Mouse (Mus musculus) forebrain, embryonic 11.5 days (tissue): ENCODE data around the gene Ttc25. TPM values are rescaled to one million over a fixed set of nuclear protein-coding genes. Genes with fewer than 3 reads are reported as not detected.

Experiments used
- ATAC-seq: fragments of 200-750 bp; cut with Nextera tagmentation; replicated peaks from 2 replicates; pipeline ENCODE4 v1.8.0; 2017; ENCODE audit warnings: moderate TSS enrichment; ENCODE audit not compliant: low FRiP score
- DNase-seq: peaks from one replicate; pipeline ENCODE4 v3.0.0-alpha.2; 2017; ENCODE audit warnings: low spot score
- H3K27ac ChIP-seq: fragments of 300-500 bp; sonication (generic); 2 replicates; pipeline ENCODE4 v1.5.1; 2014; ENCODE audit warnings: low read depth, low read length
- H3K27me3 ChIP-seq: fragments of 300-500 bp; sonication (generic); 2 replicates; pipeline ENCODE4 v1.6.1; 2014; ENCODE audit warnings: mild to moderate bottlenecking, low read length, mixed read lengths; ENCODE audit not compliant: control insufficient read depth, insufficient read depth
- H3K36me3 ChIP-seq: fragments of 300-500 bp; sonication (generic); 2 replicates; pipeline ENCODE4 v1.6.1; 2014; ENCODE audit warnings: mild to moderate bottlenecking, low read length, moderate library complexity, mixed read lengths; ENCODE audit not compliant: control insufficient read depth, insufficient read depth
- H3K4me1 ChIP-seq: fragments of 300-500 bp; sonication (generic); replicated peaks from 2 replicates; pipeline ENCODE4 v1.6.1; 2014; ENCODE audit warnings: low read length, mixed read lengths; ENCODE audit not compliant: control insufficient read depth, insufficient read depth
- H3K4me2 ChIP-seq: fragments of 300-500 bp; sonication (generic); 2 replicates; pipeline ENCODE4 v1.6.1; 2014; ENCODE audit warnings: low read depth, mild to moderate bottlenecking, low read length, moderate library complexity, mixed read lengths; ENCODE audit not compliant: severe bottlenecking
- H3K4me3 ChIP-seq: fragments of 300-500 bp; sonication (generic); 2 replicates; pipeline ENCODE4 v1.5.1; 2014; ENCODE audit warnings: low read depth, low read length
- H3K9ac ChIP-seq: fragments of 300-500 bp; sonication (generic); 2 replicates; pipeline ENCODE4 v1.6.1; 2014; ENCODE audit warnings: low read length
- H3K9me3 ChIP-seq: fragments of 300-500 bp; sonication (generic); 2 replicates; pipeline ENCODE4 v1.6.1; 2016; ENCODE audit warnings: low read length, mixed read lengths; ENCODE audit not compliant: control insufficient read depth
- WGBS: fragments of 180-500 bp; shearing (Covaris S2); extraction: QIAGEN DNeasy Blood & Tissue Kit; methylation state at CpG from one replicate; pipeline ENCODE4 v1.1.7; 2014; 5-methylcytosine and 5-hydroxymethylcytosine counted together
- polyA plus RNA-seq: library from polyadenylated mRNA; unstranded; fragments of >200 nt; fragmentation: Nextera tagmentation; extraction: Ambion mirVana; gene quantifications from 2 replicates; pipeline ENCODE4 v1.2.1, GENCODE M21; 2014

The Ttc25 gene
- polyA plus RNA-seq, 1 experiment from 2014 or later: 1.9 TPM

DNA sequence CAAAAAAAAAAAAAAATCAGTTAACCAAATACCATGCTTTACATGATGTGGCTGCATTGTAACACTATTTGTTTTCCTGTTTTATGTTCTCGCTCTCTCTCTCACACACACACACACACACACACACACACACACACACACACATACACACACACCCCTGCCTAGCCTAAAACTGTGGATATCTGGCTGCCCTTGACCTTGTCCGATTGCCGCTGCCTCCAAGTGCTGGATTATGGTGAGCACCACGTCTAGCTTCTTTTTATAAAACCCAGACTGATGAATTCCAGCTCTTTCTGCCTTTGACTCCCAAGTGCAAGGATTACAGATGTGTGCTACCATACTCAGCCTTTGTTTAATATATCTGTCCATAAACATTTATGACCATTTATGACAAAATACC lies 72.1 kb downstream of the Ttc25 start:
- no peak overlapping the region for H3K9ac ChIP-seq
- DNase-seq (no peak), ATAC-seq (no peak)
- H3K4me1 ChIP-seq: peaks cover 10% of the 10 kb centered on the region; the same call in 1 of the 2 replicates
- peak overlapping the region; percentile 1; the same call in 1 of the 2 replicates for H3K4me2 ChIP-seq
- no peak overlapping the region for H3K4me3 ChIP-seq
- no peaks in the 10 kb centered on the region for H3K27me3 ChIP-seq
- WGBS: 92% methylated on average over 4 of the region's 4 CpGs
- no peak overlapping the region for H3K27ac ChIP-seq
- H3K36me3 ChIP-seq: no peaks in the 10 kb centered on the region
- H3K9me3 ChIP-seq: no peaks in the 10 kb centered on the region

DNA sequence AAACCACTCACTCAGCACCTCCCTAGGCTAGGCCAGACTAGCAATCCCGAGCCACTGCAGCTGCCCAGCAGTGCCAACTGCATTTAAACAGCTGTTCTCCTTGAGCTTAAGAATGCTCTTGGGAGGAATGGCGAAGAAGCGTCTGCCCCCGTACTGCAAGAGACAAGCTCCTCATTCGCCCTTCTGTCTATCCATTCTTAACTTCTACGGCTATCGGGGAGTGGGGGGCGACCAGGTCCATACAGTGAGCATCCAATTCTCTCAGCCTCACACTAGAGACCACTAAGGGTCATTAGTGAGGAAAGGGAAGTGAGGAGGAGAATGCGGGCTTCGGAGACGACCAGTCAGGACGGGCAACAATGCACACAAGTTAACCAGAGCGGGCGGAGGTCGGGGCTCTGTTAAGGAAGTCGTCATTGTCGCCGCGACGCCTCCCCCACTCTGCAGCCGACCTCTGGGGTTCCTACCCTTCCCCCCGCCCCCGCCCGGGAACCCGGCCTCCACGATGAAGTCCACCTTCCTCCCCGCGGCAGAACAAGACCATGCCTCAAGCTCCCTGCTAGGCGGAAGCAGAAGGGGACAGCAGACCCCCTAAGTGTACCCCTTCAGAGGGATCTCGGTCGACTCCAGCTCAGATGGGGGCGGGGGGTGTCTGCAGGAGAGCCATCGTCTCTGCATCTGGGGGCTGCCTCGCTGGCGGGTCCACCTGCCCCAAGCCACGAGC lies 73.5 kb downstream of the Ttc25 start, which contains the start of gene Nkiras2:
Nkiras2 (plus strand) TSS at position 484 of the 724 bp plus-strand sequence.
- Histone ChIP-seq H3K9me3 (no peaks in the 10 kb centered on the region), H3K27me3 (no peaks in the 10 kb centered on the region), H3K9ac (peak within 1 kb of the TSS; percentile 95), H3K4me3 (peak within 1 kb of the TSS; percentile 98), H3K36me3 (no peaks in the 10 kb centered on the region), H3K27ac (peak within 1 kb of the TSS; percentile 85), H3K4me2 (peak within 1 kb of the TSS; percentile 88), H3K4me1 (peaks cover 11% of the 10 kb centered on the region; the same call in 1 of the 2 replicates)
- peak; percentile 85 for DNase-seq
- 1% methylated on average over 36 of the region's 36 CpGs for WGBS
- ATAC-seq: peak; percentile 63

GRCm38 (mm10) chr11:100619485-100619975 lies 74.1 kb downstream of the Ttc25 start:
- peak; percentile 99 for DNase-seq
- H3K4me2 ChIP-seq: peak overlapping the region; percentile 88
- no peaks in the 10 kb centered on the region for H3K36me3 ChIP-seq
- 0% methylated on average over 40 of the region's 40 CpGs for WGBS
- H3K9ac ChIP-seq: peak overlapping the region; percentile 95
- peak overlapping the region; percentile 98 for H3K4me3 ChIP-seq
- peak; percentile 95 for ATAC-seq
- H3K27ac ChIP-seq: peak overlapping the region; percentile 85
- no peaks in the 10 kb centered on the region for H3K27me3 ChIP-seq
- no peaks in the 10 kb centered on the region for H3K9me3 ChIP-seq
- peaks cover 14% of the 10 kb centered on the region; the same call in 1 of the 2 replicates for H3K4me1 ChIP-seq

DNA sequence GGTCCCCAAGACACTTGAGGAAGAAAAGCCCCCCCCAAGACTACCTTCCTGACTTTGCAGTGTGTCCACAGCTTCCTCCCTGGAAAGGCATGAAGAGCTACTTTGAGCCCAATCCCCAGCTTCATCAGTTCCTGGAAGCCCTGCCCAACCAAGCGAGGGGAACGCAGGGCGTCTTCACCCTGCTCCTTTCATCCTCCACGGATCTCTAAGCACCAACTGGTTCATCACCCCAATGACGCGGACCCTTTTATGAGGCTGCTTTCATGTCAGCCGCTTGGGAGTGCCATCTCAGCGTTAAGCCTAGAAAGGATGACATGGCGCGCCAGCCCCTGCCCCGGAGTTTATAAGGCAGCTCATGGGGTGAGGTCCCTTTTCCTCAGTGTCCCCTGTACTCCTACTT lies 74.6 kb downstream of the Ttc25 start, which contains the start of gene Dnajc7:
Dnajc7 (minus strand) TSS at position 187 of the 400 bp plus-strand sequence.
- peak within 1 kb of the TSS; percentile 88 for H3K4me2 ChIP-seq
- peaks cover 14% of the 10 kb centered on the region; the same call in 1 of the 2 replicates for H3K4me1 ChIP-seq
- H3K27ac ChIP-seq: peak within 1 kb of the TSS; percentile 85
- H3K9ac ChIP-seq: peak within 1 kb of the TSS; percentile 95
- peak within 1 kb of the TSS; percentile 98 for H3K4me3 ChIP-seq
- no peaks in the 10 kb centered on the region for H3K9me3 ChIP-seq
- DNase-seq: no peak
- H3K36me3 ChIP-seq: no peaks in the 10 kb centered on the region
- ATAC-seq: no peak; the same call in 1 of the 2 replicates
- WGBS: 5% methylated on average over 11 of the region's 11 CpGs
- H3K27me3 ChIP-seq: no peaks in the 10 kb centered on the region

Other genes with a start within 250 kb of the Ttc25 start
- gene Eif1, start 225.7 kb upstream of the Ttc25 start, polyA plus RNA-seq: 1,675 and 1,791 TPM in 2 replicates
- 0.69 and 0.79 TPM in 2 replicates for gene Gast, start 211.2 kb upstream of the Ttc25 start, polyA plus RNA-seq
- 39.0 and 46.1 TPM in 2 replicates for gene Hap1, start 189.5 kb upstream of the Ttc25 start, polyA plus RNA-seq
- gene Jup, start 147.8 kb upstream of the Ttc25 start, polyA plus RNA-seq: 33.3 and 35.5 TPM in 2 replicates
- 17.8 and 18.9 TPM in 2 replicates for gene P3h4, start 130.8 kb upstream of the Ttc25 start, polyA plus RNA-seq
- 36.6 and 41.2 TPM in 2 replicates for gene Fkbp10, start 129.9 kb upstream of the Ttc25 start, polyA plus RNA-seq
- 104 and 115 TPM in 2 replicates for gene Nt5c3b, start 103.8 kb upstream of the Ttc25 start, polyA plus RNA-seq
- 0.41 and 0.85 TPM in 2 replicates for gene Klhl10, start 103.7 kb upstream of the Ttc25 start, polyA plus RNA-seq
- gene Klhl11, start 72.9 kb upstream of the Ttc25 start, polyA plus RNA-seq: 15.5 and 15.7 TPM in 2 replicates
- 294 TPM in 2 replicates for gene Acly, start 17.6 kb upstream of the Ttc25 start, polyA plus RNA-seq
- 18.3 and 20.3 TPM in 2 replicates for gene Cnp, start 29.3 kb downstream of the Ttc25 start, polyA plus RNA-seq
- gene Nkiras2, start 73.6 kb downstream of the Ttc25 start, polyA plus RNA-seq: 94.5 and 107 TPM in 2 replicates
- 95.9 and 105 TPM in 2 replicates for gene Dnajc7, start 74.6 kb downstream of the Ttc25 start, polyA plus RNA-seq
- 0.16 TPM in 1 of 2 replicates, not detected in the other for gene Zfp385c, start 146.8 kb downstream of the Ttc25 start, polyA plus RNA-seq
- 3.1 and 4.3 TPM in 2 replicates for gene Dhx58, start 158.7 kb downstream of the Ttc25 start, polyA plus RNA-seq
- 80.7 and 82.0 TPM in 2 replicates for gene Kat2a, start 166.9 kb downstream of the Ttc25 start, polyA plus RNA-seq
- gene Hspb9, start 168.2 kb downstream of the Ttc25 start, polyA plus RNA-seq: 0.36 and 0.45 TPM in 2 replicates
- 39.4 and 50.5 TPM in 2 replicates for gene Rab5c, start 192.6 kb downstream of the Ttc25 start, polyA plus RNA-seq
- 2.7 and 3.1 TPM in 2 replicates for gene Kcnh4, start 214.3 kb downstream of the Ttc25 start, polyA plus RNA-seq
- gene Hcrt, start 217.3 kb downstream of the Ttc25 start, polyA plus RNA-seq: not detected in 2 replicates
- 2.1 and 2.9 TPM in 2 replicates for gene Ghdc, start 225.3 kb downstream of the Ttc25 start, polyA plus RNA-seq